Mouse (Mus musculus) embryonic fibroblast, embryonic 13.5 days (primary cell): ENCODE results near the gene Kcnt2. TPM values are rescaled to one million over a fixed set of nuclear protein-coding genes. Genes with fewer than 3 reads are reported as not detected.

Experiments used
- H3K27ac ChIP-seq: 2 replicates; pipeline ENCODE4 v1.5.1; 2012; ENCODE audit warnings: low read length, control low read depth, inconsistent platforms; ENCODE audit not compliant: insufficient read depth
- H3K4me1 ChIP-seq: 2 replicates; pipeline ENCODE4 v1.6.1; 2011; ENCODE audit warnings: low read length; ENCODE audit not compliant: control insufficient read depth, insufficient read depth
- H3K4me3 ChIP-seq: 2 replicates; pipeline ENCODE4 v1.5.1; 2011; ENCODE audit warnings: mild to moderate bottlenecking, control low read depth, low read length; ENCODE audit not compliant: insufficient read depth
- CTCF ChIP-seq: IDR thresholded peaks from 2 replicates; pipeline ENCODE4 v1.5.1; 2011; ENCODE audit warnings: mild to moderate bottlenecking, control low read depth, low read length, moderate library complexity, borderline replicate concordance; ENCODE audit not compliant: insufficient read depth
- POLR2A ChIP-seq: IDR thresholded peaks from 2 replicates; pipeline ENCODE4 v1.6.1; 2011; ENCODE audit warnings: low read depth, mild to moderate bottlenecking, control low read depth, low read length, moderate library complexity
- polyA plus RNA-seq: library from polyadenylated mRNA; stranded (reverse); fragments of >200 nt; gene quantifications from 2 replicates; pipeline ENCODE4 v1.2.4, GENCODE M21; 2011; ENCODE audit warnings: low read depth; ENCODE audit not compliant: missing spikeins, insufficient read length

The Kcnt2 gene
- polyA plus RNA-seq, 1 experiment, result 6.2 TPM

DNA sequence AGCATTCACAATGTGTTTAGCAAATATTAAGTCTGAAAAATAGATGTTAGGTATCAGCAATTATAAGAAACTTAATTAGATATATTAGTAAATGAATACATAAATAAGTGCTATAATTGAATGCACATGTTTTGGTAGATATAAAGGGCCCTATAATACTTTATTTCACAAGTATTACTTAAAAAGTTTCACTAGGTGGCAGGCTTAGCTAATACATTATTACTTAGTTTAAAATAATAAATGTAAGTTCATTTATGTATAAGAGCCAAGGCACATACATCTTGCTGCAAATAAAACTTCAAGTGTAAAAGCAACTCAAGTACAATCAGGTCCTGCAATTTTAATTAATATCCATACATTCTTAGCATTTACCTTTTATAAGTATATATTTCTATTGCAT is 302.8 kb downstream of the Kcnt2 start:
- H3K4me3 ChIP-seq, result no peak overlapping the region
- no peaks in the 10 kb centered on the region for H3K4me1 ChIP-seq
- TF ChIP-seq CTCF, result no peak
- no peak for TF ChIP-seq POLR2A
- H3K27ac ChIP-seq, result no peak overlapping the region

DNA sequence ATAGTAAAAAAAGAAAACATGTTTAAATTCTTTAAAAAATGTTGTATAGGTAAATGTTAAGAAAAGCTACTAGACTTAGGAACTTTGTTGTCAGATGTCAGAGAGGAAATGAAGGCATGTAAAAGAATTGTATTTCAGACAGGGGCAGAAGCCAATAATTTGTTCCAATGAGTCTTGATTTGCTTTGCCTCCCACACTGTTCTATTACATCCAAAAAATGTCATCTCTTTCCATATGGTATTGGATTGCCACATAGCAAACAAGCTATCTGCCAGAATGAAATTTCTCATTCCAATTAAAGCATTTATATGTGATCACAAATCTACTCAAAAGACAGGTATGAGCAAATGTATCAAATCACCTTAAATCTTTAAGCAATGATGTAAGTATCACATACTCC is 314.8 kb downstream of the Kcnt2 start:
- Histone ChIP-seq H3K27ac (no peak overlapping the region), H3K4me3 (no peak overlapping the region), H3K4me1 (no peaks in the 10 kb centered on the region)
- TF ChIP-seq CTCF (no peak), POLR2A (no peak)

DNA sequence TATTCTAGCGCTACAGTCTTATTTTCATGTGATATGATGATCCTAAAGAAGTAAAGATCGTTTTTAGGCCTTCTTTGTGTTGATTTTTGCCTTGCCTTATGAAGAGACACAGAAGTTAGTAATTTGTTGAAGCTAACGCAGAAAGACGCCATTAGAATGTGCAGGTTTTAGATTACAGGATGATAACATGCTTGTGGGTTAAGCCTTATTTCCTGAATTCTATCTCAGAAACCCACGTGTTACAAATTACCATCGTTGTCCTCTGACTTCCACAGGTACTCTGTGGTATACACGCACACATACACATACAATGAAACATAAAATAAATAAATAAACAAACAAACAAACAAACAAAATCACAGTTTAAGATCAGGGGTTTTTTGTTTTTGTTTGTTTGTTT is 326.2 kb downstream of the Kcnt2 start:
- H3K27ac ChIP-seq, result no peak overlapping the region
- no peak for TF ChIP-seq CTCF
- TF ChIP-seq POLR2A, result no peak
- H3K4me1 ChIP-seq, result no peaks in the 10 kb centered on the region
- H3K4me3 ChIP-seq, result no peak overlapping the region

DNA sequence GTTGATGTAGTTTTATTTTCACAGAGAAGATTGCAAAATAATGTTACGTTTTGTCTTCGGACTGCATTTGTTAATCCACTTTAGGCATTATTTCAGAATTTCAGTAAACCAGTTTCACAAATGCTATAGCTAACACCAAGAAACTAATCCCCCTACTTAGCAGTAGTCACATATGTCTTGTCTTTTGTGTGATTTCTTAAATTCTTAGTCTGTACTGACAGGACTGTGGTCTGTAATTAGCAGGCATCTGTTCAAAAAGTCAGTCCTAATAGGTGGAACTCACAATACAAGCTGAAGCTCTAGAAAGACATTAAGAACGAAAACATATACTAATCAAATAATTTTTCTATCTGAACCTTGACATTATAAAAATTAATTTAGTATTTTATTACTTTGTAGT is 332.6 kb downstream of the Kcnt2 start:
- H3K4me1 ChIP-seq, result no peaks in the 10 kb centered on the region
- TF ChIP-seq CTCF (no peak), POLR2A (no peak)
- H3K4me3 ChIP-seq, result no peak overlapping the region
- H3K27ac ChIP-seq, result no peak overlapping the region

DNA sequence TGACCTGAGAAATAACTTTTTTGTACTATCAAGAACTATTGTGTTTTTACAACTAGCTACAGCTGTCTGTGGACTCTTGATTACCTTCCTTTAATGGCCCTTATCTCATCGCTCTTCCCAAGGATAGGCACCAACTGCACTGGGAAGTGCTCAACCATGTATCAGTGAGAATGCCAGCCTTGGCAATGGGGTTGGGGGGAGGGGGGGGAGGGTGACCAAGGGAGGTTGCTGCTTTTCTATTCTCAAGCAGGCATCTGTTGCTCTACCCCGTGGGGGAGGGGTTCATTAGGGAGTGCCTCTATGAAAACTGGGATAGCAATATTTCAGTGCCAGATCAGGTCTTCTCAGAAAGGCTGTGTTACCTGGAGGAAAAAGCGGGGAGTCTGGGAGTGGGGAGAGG is 342.3 kb downstream of the Kcnt2 start:
- Histone ChIP-seq H3K4me1 (no peaks in the 10 kb centered on the region), H3K4me3 (no peak overlapping the region), H3K27ac (no peak overlapping the region)
- no peak for TF ChIP-seq POLR2A
- no peak for TF ChIP-seq CTCF

DNA sequence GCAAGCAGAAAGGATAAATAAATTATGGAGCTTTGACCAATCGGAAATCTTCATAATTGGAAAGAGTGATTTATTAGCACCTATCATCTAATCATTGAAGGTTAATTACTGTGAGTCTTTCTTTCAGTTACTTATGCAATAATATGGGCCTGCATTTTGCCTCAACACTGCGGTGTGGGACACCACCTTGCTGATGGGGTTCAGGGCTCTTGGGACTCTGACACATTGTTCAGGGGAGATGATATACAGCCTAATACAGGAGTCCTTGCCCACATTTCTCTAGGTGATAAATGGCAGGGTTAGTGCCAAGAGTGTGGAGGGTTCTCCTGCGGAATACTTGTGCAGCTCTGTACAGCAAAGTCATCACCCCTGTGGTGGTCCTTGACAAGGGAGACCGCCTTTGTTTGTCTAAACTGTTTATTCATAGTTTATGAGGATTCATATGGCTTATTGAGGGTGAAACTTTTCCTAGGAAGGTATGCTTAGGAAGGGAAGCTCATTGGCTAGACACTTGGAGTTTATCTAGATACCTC is 362.9 kb downstream of the Kcnt2 start:
- Histone ChIP-seq H3K4me3 (no peak overlapping the region), H3K4me1 (no peaks in the 10 kb centered on the region), H3K27ac (no peak overlapping the region)
- TF ChIP-seq POLR2A (no peak), CTCF (no peak)

DNA sequence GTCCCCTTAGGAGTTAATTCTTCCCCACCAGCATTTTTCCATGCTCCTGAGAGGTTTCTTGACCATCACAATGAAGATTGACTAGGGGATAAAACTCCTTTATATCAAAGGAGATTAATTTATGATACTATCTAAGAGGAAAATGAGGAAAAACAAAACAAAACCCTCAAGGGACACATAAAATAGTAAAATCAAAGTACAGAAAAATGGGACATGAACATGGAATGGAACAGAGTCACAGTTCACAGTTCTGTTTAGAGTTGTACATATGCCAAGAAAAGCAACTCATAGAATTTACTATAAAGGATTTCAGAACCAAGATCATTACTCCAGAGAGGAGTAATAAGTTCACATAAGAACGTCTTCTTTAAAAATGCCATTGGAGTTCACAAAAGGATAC is 367.1 kb downstream of the Kcnt2 start:
- Histone ChIP-seq H3K27ac (no peak overlapping the region), H3K4me3 (no peak overlapping the region), H3K4me1 (no peaks in the 10 kb centered on the region)
- TF ChIP-seq CTCF, result no peak
- TF ChIP-seq POLR2A, result no peak

DNA sequence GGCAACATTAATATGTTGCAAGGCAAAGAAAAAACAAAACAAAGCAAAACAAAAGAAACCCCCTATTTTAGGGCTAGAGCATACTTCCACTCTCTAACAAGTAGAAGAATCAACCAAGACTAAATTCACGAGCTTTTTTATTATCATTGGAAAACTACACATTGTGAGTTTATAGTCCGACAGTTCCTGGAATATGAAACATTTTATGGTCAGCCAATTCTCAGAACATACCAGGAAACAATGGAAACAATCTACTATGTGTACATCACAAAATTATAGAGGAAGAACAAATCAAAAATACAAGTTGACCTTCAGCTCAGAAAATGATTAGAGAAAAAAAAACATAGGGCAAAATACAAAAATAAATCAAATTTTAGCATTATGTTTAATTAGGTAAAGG is 368.9 kb downstream of the Kcnt2 start:
- TF ChIP-seq CTCF (no peak), POLR2A (no peak)
- H3K4me3 ChIP-seq, result no peak overlapping the region
- H3K27ac ChIP-seq, result no peak overlapping the region
- H3K4me1 ChIP-seq, result no peaks in the 10 kb centered on the region

DNA sequence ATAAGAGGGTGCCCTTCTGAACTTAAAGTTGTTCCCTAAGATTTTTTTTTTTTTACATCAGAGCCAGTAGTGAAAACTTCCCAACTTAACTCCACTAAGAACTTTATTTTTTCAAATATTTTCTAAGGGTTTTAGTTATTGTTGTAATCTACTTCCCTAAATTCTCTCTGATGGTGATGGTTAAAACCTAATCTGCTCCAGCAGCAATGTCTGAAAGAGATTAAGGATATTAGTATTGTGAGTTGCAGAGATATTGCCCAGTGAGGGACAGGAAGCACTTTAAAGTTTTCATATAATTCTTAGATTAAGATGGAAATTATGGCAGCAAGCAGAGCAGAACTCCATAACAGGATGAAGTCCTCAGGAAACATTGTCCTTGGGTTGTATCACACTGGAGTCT is 372.2 kb downstream of the Kcnt2 start:
- TF ChIP-seq CTCF (no peak), POLR2A (no peak)
- no peak overlapping the region for H3K4me3 ChIP-seq

DNA sequence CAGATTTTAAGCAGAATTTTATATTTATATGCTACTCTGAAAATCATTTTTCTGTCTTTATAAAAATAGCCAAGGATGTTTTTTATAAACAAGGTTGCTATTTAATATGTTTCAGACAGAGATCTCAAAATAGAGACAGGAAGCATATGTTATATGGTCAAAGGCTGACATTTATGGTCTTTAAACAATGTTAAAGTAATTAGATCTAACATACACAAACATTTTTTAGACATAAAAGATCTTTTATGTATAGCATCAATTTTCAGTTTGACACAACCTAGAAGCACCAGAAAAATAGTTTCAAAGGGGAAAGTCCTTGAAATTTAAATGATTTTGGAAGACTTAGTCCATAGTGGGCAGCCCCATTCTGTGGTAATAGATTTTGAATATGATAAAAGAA is 379.0 kb downstream of the Kcnt2 start:
- no peaks in the 10 kb centered on the region for H3K4me1 ChIP-seq
- H3K27ac ChIP-seq, result no peak overlapping the region
- H3K4me3 ChIP-seq, result no peak overlapping the region
- TF ChIP-seq POLR2A (no peak), CTCF (no peak)

More for the DNA sequence above, 372.2 kb downstream of the Kcnt2 start:
- Histone ChIP-seq H3K4me1 (no peaks in the 10 kb centered on the region), H3K27ac (no peak overlapping the region)
